Mouse (Mus musculus) testis, adult 2 months (tissue): ENCODE results near the gene Jdp2.

Experiments
- CTCF ChIP-seq: fragments of 200-500 bp; IDR thresholded peaks from 2 replicates; pipeline ENCODE4 v1.5.1; 2012; ENCODE audit warnings: low read depth, mild to moderate bottlenecking, inconsistent platforms, low read length, moderate library complexity; ENCODE audit not compliant: control insufficient read depth, insufficient read depth, insufficient replicate concordance
- POLR2A ChIP-seq: fragments of 200-500 bp; IDR thresholded peaks from 2 replicates; pipeline ENCODE4 v1.6.1; 2012; ENCODE audit warnings: low read depth, mild to moderate bottlenecking, inconsistent platforms, low read length, moderate library complexity; ENCODE audit not compliant: control insufficient read depth

DNA sequence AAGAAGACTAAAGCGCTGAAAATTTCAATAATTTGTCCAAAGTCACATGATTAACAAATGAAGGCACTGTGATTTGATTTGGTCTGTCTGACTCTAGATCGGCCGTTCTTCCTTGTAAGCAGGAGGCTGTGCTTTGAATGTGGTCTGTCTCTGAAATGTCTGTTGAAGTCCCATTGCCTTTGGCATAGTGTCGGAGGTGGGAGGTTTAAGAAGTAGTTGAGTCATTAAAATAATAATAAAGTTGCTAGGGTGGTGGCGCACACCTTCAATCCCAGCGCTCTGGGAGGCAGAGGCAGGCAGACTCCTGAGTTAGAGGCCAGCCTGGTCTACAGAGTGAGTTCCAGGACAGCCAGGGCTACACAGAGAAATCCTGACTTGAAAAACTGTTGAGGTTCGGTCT, 68.2 kb downstream of the Jdp2 start:
- no peak for TF ChIP-seq CTCF
- TF ChIP-seq POLR2A = no peak
